9 mouse cellular contexts compared by ENCODE assay signal in genomic region chr11:99464836-99465235, GRCm38 (mm10). TPM values are rescaled to one million over a fixed set of nuclear protein-coding genes. Genes with fewer than 3 reads are reported as not detected.
DNase-seq lines count a peak whose midpoint lies in the region; ATAC-seq and TF ChIP-seq lines count a peak whose summit lies in the region.
"Had no signal": no experiment of that assay in that cellular context is flagged by ENCODE, and none has a peak within 500 bp of the region (broad histone marks: within the 10 kb centered on the region; RNA-seq: fewer than 3 reads in every experiment).

No protein-coding gene starts in this region.

- no peaks in the 10 kb centered on the region for H3K27me3 ChIP-seq in kidney, embryonic 14.5 days (ENCODE audit: control insufficient read depth, insufficient read depth, low read length)

- H3K4me3 ChIP-seq in kidney, embryonic 14.5 days (ENCODE audit: low read length), result no peak overlapping the region
- no peak overlapping the region for H3K4me3 ChIP-seq in bone marrow, adult 2 months (replicated peaks; ENCODE audit: control insufficient read depth, low read depth, low read length)
- H3K4me3 ChIP-seq in embryonic fibroblast, embryonic 13.5 days (ENCODE audit: insufficient read depth, low read length), result no peak overlapping the region

- no peaks in the 10 kb centered on the region for H3K36me3 ChIP-seq in kidney, embryonic 14.5 days (ENCODE audit: control insufficient read depth, insufficient read depth, low read length)

- no peak for ATAC-seq in kidney, embryonic 14.5 days (ENCODE audit: low FRiP score, low TSS enrichment)
- peak; percentile 42 to 46; a peak in 1 of 4 replicates for ATAC-seq in hematopoietic stem cell, adult 5-6 weeks (replicated peaks in 1 of 2; ENCODE audit: insufficient read depth in 1 of 2, low FRiP score in 2 of 2, low TSS enrichment in 1 of 2, low read depth in 1 of 2, poor library complexity in 2 of 2, severe bottlenecking in 2 of 2)

- no peaks in the 10 kb centered on the region for H3K9me3 ChIP-seq in kidney, embryonic 14.5 days (ENCODE audit: control insufficient read depth, low read length)

- TF ChIP-seq CTCF in bone marrow, adult 2 months (IDR thresholded peaks at IDR 0.05; ENCODE audit: control insufficient read depth, insufficient read depth, low read length), result peak; percentile 61
- TF ChIP-seq CTCF in embryonic fibroblast, embryonic 13.5 days (IDR thresholded peaks at IDR 0.05; ENCODE audit: borderline replicate concordance, insufficient read depth, low read length), result peak; percentile 54; the same call in 1 of the 2 replicates

- DNase-seq in kidney, adult 18-20 months, result peak; percentile 76
- DNase-seq in left cerebral cortex, postnatal 14 days (ENCODE audit: low spot score in 2 of 2), result peak; percentile 93
- DNase-seq in ovary, adult 18-20 months (ENCODE audit: low spot score), result peak; percentile 28
- DNase-seq in thymus, postnatal 10 days (ENCODE audit: low spot score in 2 of 2), result peak; percentile 29 to 71

- H3K27ac ChIP-seq in kidney, embryonic 14.5 days (ENCODE audit: low read depth, low read length), result no peak overlapping the region
- H3K27ac ChIP-seq in bone marrow, adult 2 months (ENCODE audit: control insufficient read depth, insufficient read depth, low read depth, low read length, poor library complexity), result no peak overlapping the region
- no peak overlapping the region; the same call in 1 of the 2 replicates for H3K27ac ChIP-seq in embryonic fibroblast, embryonic 13.5 days (ENCODE audit: insufficient read depth, low read length)

- H3K9ac ChIP-seq in kidney, embryonic 14.5 days (ENCODE audit: low read depth, low read length), result no peak overlapping the region

- no peak for TF ChIP-seq POLR2A in bone marrow, adult 2 months (IDR thresholded peaks at IDR 0.05; ENCODE audit: borderline replicate concordance, control insufficient read depth, low read depth, low read length)
- TF ChIP-seq POLR2A in embryonic fibroblast, embryonic 13.5 days (IDR thresholded peaks at IDR 0.05; ENCODE audit: low read depth, low read length), result no peak

- intact Hi-C loops in left cerebral cortex, postnatal 14 days (cut with DNase I), result loop anchor here (1.0 to 5.0 kb wide), 4 partner anchors 107 to 817 kb away; no protein-coding TSS in a partner anchor

- WGBS in kidney, embryonic 14.5 days, result 2% methylated on average over 5 of the region's 5 CpGs
- 8% methylated on average over 5 of the region's 5 CpGs for WGBS in bone marrow, adult 2 months

- no peaks in the 10 kb centered on the region for H3K4me1 ChIP-seq in kidney, embryonic 14.5 days (ENCODE audit: control insufficient read depth, insufficient read depth, low read length)
- H3K4me1 ChIP-seq in bone marrow, adult 2 months (ENCODE audit: control insufficient read depth, insufficient read depth, low read length), result no peaks in the 10 kb centered on the region
- no peaks in the 10 kb centered on the region for H3K4me1 ChIP-seq in embryonic fibroblast, embryonic 13.5 days (ENCODE audit: control insufficient read depth, insufficient read depth, low read length)

- no peak overlapping the region for H3K4me2 ChIP-seq in kidney, embryonic 14.5 days (replicated peaks; ENCODE audit: low read depth, low read length)

RNA-seq across cellular contexts. Expression of gene Krt20, which starts 26.9 kb away (rescaled TPM):
- polyA plus RNA-seq in kidney, embryonic 14.5 days (2014; fragmentation: Nextera tagmentation; extraction: Ambion mirVana), result 0.22 and 0.36 TPM in 2 replicates
- not detected in 2 replicates for polyA plus RNA-seq in bone marrow, adult 2 months (2011; ENCODE audit: insufficient read depth, insufficient read length, low replicate concordance, missing spikeins)
- 1.7 and 3.9 TPM in 2 replicates for polyA plus RNA-seq in embryonic fibroblast, embryonic 13.5 days (2011; ENCODE audit: insufficient read length, low read depth, missing spikeins)
- not detected in 2 replicates for total RNA-seq in hematopoietic stem cell, adult 5-6 weeks (2017)
- not detected for total RNA-seq in left cerebral cortex, postnatal 14 days (2021)

RNA-seq across cellular contexts. Expression of gene Krt23, which starts 28.1 kb away (rescaled TPM):
- polyA plus RNA-seq in kidney, embryonic 14.5 days (2014; fragmentation: Nextera tagmentation; extraction: Ambion mirVana), result 24.7 and 33.3 TPM in 2 replicates
- polyA plus RNA-seq in bone marrow, adult 2 months (2011; ENCODE audit: insufficient read depth, insufficient read length, low replicate concordance, missing spikeins), result not detected in 2 replicates
- not detected in 2 replicates for polyA plus RNA-seq in embryonic fibroblast, embryonic 13.5 days (2011; ENCODE audit: insufficient read length, low read depth, missing spikeins)
- total RNA-seq in hematopoietic stem cell, adult 5-6 weeks (2017), result not detected in 2 replicates
- total RNA-seq in left cerebral cortex, postnatal 14 days (2021), result not detected

RNA-seq across cellular contexts. Expression of gene Krt12, which starts 42.8 kb away (rescaled TPM):
- not detected in 2 replicates for polyA plus RNA-seq in kidney, embryonic 14.5 days (2014; fragmentation: Nextera tagmentation; extraction: Ambion mirVana)
- polyA plus RNA-seq in bone marrow, adult 2 months (2011; ENCODE audit: insufficient read depth, insufficient read length, low replicate concordance, missing spikeins), result not detected in 2 replicates
- polyA plus RNA-seq in embryonic fibroblast, embryonic 13.5 days (2011; ENCODE audit: insufficient read length, low read depth, missing spikeins), result not detected in 2 replicates
- not detected in 2 replicates for total RNA-seq in hematopoietic stem cell, adult 5-6 weeks (2017)
- 1 to 10 TPM; 8.5 to 9.7 TPM for total RNA-seq in left cerebral cortex, postnatal 14 days (2021)
- polyA plus RNA-seq: gonadal fat pad, adult 2 months had no signal

RNA-seq across cellular contexts. Expression of gene Krt39, which starts 56.3 kb away (rescaled TPM):
- 0.43 and 0.69 TPM in 2 replicates for polyA plus RNA-seq in kidney, embryonic 14.5 days (2014; fragmentation: Nextera tagmentation; extraction: Ambion mirVana)
- polyA plus RNA-seq in bone marrow, adult 2 months (2011; ENCODE audit: insufficient read depth, insufficient read length, low replicate concordance, missing spikeins), result not detected in 2 replicates
- polyA plus RNA-seq in embryonic fibroblast, embryonic 13.5 days (2011; ENCODE audit: insufficient read length, low read depth, missing spikeins), result not detected in 2 replicates
- total RNA-seq in hematopoietic stem cell, adult 5-6 weeks (2017), result not detected in 2 replicates
- total RNA-seq in left cerebral cortex, postnatal 14 days (2021), result not detected
- polyA plus RNA-seq: gonadal fat pad, adult 2 months had no signal

Comparison
In these comparisons a context has a peak if more than half of its experiments do, and no peak if none do; other contexts are left out.
1. DNase-seq: peak in every context shown above with its lines; median percentile 93 in left cerebral cortex, postnatal 14 days; 76 in kidney, adult 18-20 months; 50 in thymus, postnatal 10 days; 28 in ovary, adult 18-20 months.
2. RNA of gene Krt23, which starts 28.1 kb away (polyA plus RNA-seq): 24.7 to 33.3 TPM in kidney, embryonic 14.5 days; not detected in bone marrow, adult 2 months and not detected in embryonic fibroblast, embryonic 13.5 days; every median in the first group is over 10 times any median in the second.